Mouse (Mus musculus) myocyte (in vitro differentiated cells): ENCODE data around the gene Cse1l. TPM values are rescaled to one million over a fixed set of nuclear protein-coding genes. Genes with fewer than 3 reads are reported as not detected.

ENCODE experiments used
- H3K27me3 ChIP-seq: one replicate; pipeline ENCODE4 v1.6.1; 2011; ENCODE audit not compliant: control insufficient read depth, insufficient read depth, insufficient read length
- H3K36me3 ChIP-seq: one replicate; pipeline ENCODE4 v1.6.1; 2011; ENCODE audit not compliant: control insufficient read depth, insufficient read depth
- H3K4me2 ChIP-seq: one replicate; pipeline ENCODE4 v1.6.1; 2011; ENCODE audit warnings: low read depth, control low read depth
- H3K4me3 ChIP-seq: one replicate; pipeline ENCODE4 v1.5.1; 2011; ENCODE audit warnings: mild to moderate bottlenecking, control low read depth, moderate library complexity
- H3K79me2 ChIP-seq: one replicate; pipeline ENCODE4 v1.6.1; 2011; ENCODE audit not compliant: control insufficient read depth, insufficient read depth
- H3ac ChIP-seq: one replicate; pipeline ENCODE4 v1.6.1; 2011; ENCODE audit not compliant: control insufficient read depth, insufficient read length
- CEBPB ChIP-seq: IDR thresholded peaks from 2 replicates; pipeline ENCODE4 v1.6.1; 2011; ENCODE audit warnings: mild to moderate bottlenecking, moderate library complexity; ENCODE audit not compliant: poor library complexity, insufficient read depth, severe bottlenecking
- E2F4 ChIP-seq: IDR thresholded peaks from one replicate; pipeline ENCODE4 v1.6.1; 2011; ENCODE audit warnings: mild to moderate bottlenecking, control low read depth, moderate library complexity; ENCODE audit not compliant: insufficient read depth
- MAX ChIP-seq: IDR thresholded peaks from one replicate; pipeline ENCODE4 v1.6.1; 2011; ENCODE audit warnings: low read depth, mild to moderate bottlenecking, control low read depth
- MYOD1 ChIP-seq, 3 experiments: IDR thresholded peaks; one replicate each; pipeline ENCODE4 v1.6.1; 2011; ENCODE audit warnings: control low read depth in 2 of 3, low read depth in 2 of 3, mild to moderate bottlenecking in 2 of 3, moderate library complexity in 1 of 3; ENCODE audit not compliant: insufficient read length in 2 of 3, control insufficient read depth in 1 of 3
- MYOG ChIP-seq, 3 experiments: IDR thresholded peaks; one replicate each; pipeline ENCODE4 v1.6.1; 2011; ENCODE audit warnings: control low read depth in 2 of 3, low read depth in 2 of 3, mild to moderate bottlenecking in 2 of 3; ENCODE audit not compliant: insufficient read length in 2 of 3, control insufficient read depth in 1 of 3, insufficient read depth in 1 of 3
- POLR2A ChIP-seq: IDR thresholded peaks from one replicate; pipeline ENCODE4 v1.6.1; 2011; ENCODE audit warnings: low read depth, mild to moderate bottlenecking, control low read depth, moderate library complexity; ENCODE audit not compliant: insufficient read length
- POLR2AphosphoS2 ChIP-seq: IDR thresholded peaks from one replicate; pipeline ENCODE4 v1.6.1; 2011; ENCODE audit warnings: low read depth, control low read depth; ENCODE audit not compliant: insufficient read length
- REST ChIP-seq: IDR thresholded peaks from one replicate; pipeline ENCODE4 v1.6.1; 2011; ENCODE audit warnings: mild to moderate bottlenecking, control low read depth, moderate library complexity; ENCODE audit not compliant: insufficient read depth, insufficient read length
- SRF ChIP-seq: IDR thresholded peaks from one replicate; pipeline ENCODE4 v1.6.1; 2011; ENCODE audit warnings: low read depth; ENCODE audit not compliant: control insufficient read depth, insufficient read length
- TCF12 ChIP-seq: IDR thresholded peaks from one replicate; pipeline ENCODE4 v1.6.1; 2011; ENCODE audit warnings: mild to moderate bottlenecking, control low read depth; ENCODE audit not compliant: poor library complexity, insufficient read depth, severe bottlenecking
- TCF3 ChIP-seq: IDR thresholded peaks from one replicate; pipeline ENCODE4 v1.6.1; 2011; ENCODE audit warnings: low read depth, control low read depth; ENCODE audit not compliant: insufficient read length
- USF1 ChIP-seq: IDR thresholded peaks from one replicate; pipeline ENCODE4 v1.6.1; 2011; ENCODE audit warnings: low read depth, mild to moderate bottlenecking, control low read depth, moderate library complexity
- polyA plus RNA-seq: library from polyadenylated mRNA; unstranded; fragments of >200 nt; fragmentation: generic; extraction: Trizol; gene quantifications from one replicate; pipeline ENCODE4 v1.2.1, GENCODE M21; 2012; ENCODE audit warnings: missing spikeins

The Cse1l gene
- polyA plus RNA-seq, 1 experiment: 26.7 TPM

- Histone ChIP-seq H3K4me2 (no peak overlapping the region), H3K79me2 (no peaks in the 10 kb centered on the region), H3K4me3 (no peak overlapping the region), H3ac (no peak overlapping the region), H3K27me3 (no peaks in the 10 kb centered on the region), H3K36me3 (peaks cover 20% of the 10 kb centered on the region)
- TF ChIP-seq SRF: no peak
- TF ChIP-seq CEBPB: no peak
- no peak for TF ChIP-seq MYOG (IDR thresholded peaks at IDR 0.05; ENCODE audit: control insufficient read depth in 1 of 3, insufficient read depth in 1 of 3, insufficient read length in 2 of 3, low read depth in 2 of 3)
- no peak for TF ChIP-seq REST
- TF ChIP-seq MAX: no peak
- no peak for TF ChIP-seq TCF3
- TF ChIP-seq MYOD1 (IDR thresholded peaks at IDR 0.05; ENCODE audit: control insufficient read depth in 1 of 3, insufficient read length in 2 of 3, low read depth in 2 of 3): no peak
- TF ChIP-seq TCF12: no peak
These were observed 14.4 kb upstream of the Cse1l start for GRCm38 (mm10) chr2:166891366-166891880.

GRCm38 (mm10) chr2:166892158-166892680 lies 13.6 kb upstream of the Cse1l start:
- TF ChIP-seq MAX (no peak), TCF12 (no peak), POLR2A (no peak), TCF3 (no peak), USF1 (no peak), POLR2AphosphoS2 (no peak), MYOD1 (IDR thresholded peaks at IDR 0.05; ENCODE audit: control insufficient read depth in 1 of 3, insufficient read length in 2 of 3, low read depth in 2 of 3) (no peak), CEBPB (no peak), REST (no peak), MYOG (IDR thresholded peaks at IDR 0.05; ENCODE audit: control insufficient read depth in 1 of 3, insufficient read depth in 1 of 3, insufficient read length in 2 of 3, low read depth in 2 of 3) (no peak), SRF (no peak), E2F4 (no peak)
- Histone ChIP-seq H3K4me3 (no peak overlapping the region), H3K36me3 (peaks cover 20% of the 10 kb centered on the region)

GRCm38 (mm10) chr2:166893036-166893435 lies 12.8 kb upstream of the Cse1l start:
- no peak for TF ChIP-seq MYOD1 (IDR thresholded peaks at IDR 0.05; ENCODE audit: control insufficient read depth in 1 of 3, insufficient read length in 2 of 3, low read depth in 2 of 3)
- TF ChIP-seq MAX: no peak
- TF ChIP-seq TCF12: no peak
- TF ChIP-seq E2F4: no peak
- TF ChIP-seq TCF3: no peak
- no peak for TF ChIP-seq USF1
- no peak for TF ChIP-seq MYOG (IDR thresholded peaks at IDR 0.05; ENCODE audit: control insufficient read depth in 1 of 3, insufficient read depth in 1 of 3, insufficient read length in 2 of 3, low read depth in 2 of 3)
- TF ChIP-seq SRF: no peak
- no peak for TF ChIP-seq POLR2A
- H3K36me3 ChIP-seq: peaks cover 20% of the 10 kb centered on the region
- H3ac ChIP-seq: no peak overlapping the region
- no peak overlapping the region for H3K4me3 ChIP-seq
- H3K79me2 ChIP-seq: no peaks in the 10 kb centered on the region
- no peak overlapping the region for H3K4me2 ChIP-seq
- no peaks in the 10 kb centered on the region for H3K27me3 ChIP-seq

More at GRCm38 (mm10) chr2:166892158-166892680, 13.6 kb upstream of the Cse1l start:
- H3K27me3 ChIP-seq: no peaks in the 10 kb centered on the region
- H3K4me2 ChIP-seq: no peak overlapping the region
- no peak overlapping the region for H3ac ChIP-seq
- H3K79me2 ChIP-seq: no peaks in the 10 kb centered on the region

- H3ac ChIP-seq: no peak overlapping the region
- H3K27me3 ChIP-seq: no peaks in the 10 kb centered on the region
- H3K4me2 ChIP-seq: no peak overlapping the region
- no peak overlapping the region for H3K4me3 ChIP-seq
- H3K36me3 ChIP-seq: peaks cover 20% of the 10 kb centered on the region
- H3K79me2 ChIP-seq: no peaks in the 10 kb centered on the region
- no peak for TF ChIP-seq MAX
- TF ChIP-seq REST: no peak
- no peak for TF ChIP-seq SRF
- TF ChIP-seq E2F4: no peak
- TF ChIP-seq TCF12: no peak
- no peak for TF ChIP-seq USF1
- TF ChIP-seq TCF3: no peak
- no peak for TF ChIP-seq MYOG (IDR thresholded peaks at IDR 0.05; ENCODE audit: control insufficient read depth in 1 of 3, insufficient read depth in 1 of 3, insufficient read length in 2 of 3, low read depth in 2 of 3)
- TF ChIP-seq POLR2A: no peak
- TF ChIP-seq MYOD1 (IDR thresholded peaks at IDR 0.05; ENCODE audit: control insufficient read depth in 1 of 3, insufficient read length in 2 of 3, low read depth in 2 of 3): no peak
- no peak for TF ChIP-seq POLR2AphosphoS2
- no peak for TF ChIP-seq CEBPB
These were observed 9.5 kb upstream of the Cse1l start for GRCm38 (mm10) chr2:166896368-166896767.
